Mouse (Mus musculus): ENCODE measurements around the gene Cd79a. TPM values are rescaled to one million over a fixed set of nuclear protein-coding genes. Genes with fewer than 3 reads are reported as not detected.
"Not testable (repeated sequence)": the region's sequence is repeated elsewhere in the genome, so short reads cannot be mapped to it uniquely, and the experiment has no call there.

The Cd79a gene
- polyA plus RNA-seq, 1 experiment from 2014 or later, result 0.49 TPM

DNA sequence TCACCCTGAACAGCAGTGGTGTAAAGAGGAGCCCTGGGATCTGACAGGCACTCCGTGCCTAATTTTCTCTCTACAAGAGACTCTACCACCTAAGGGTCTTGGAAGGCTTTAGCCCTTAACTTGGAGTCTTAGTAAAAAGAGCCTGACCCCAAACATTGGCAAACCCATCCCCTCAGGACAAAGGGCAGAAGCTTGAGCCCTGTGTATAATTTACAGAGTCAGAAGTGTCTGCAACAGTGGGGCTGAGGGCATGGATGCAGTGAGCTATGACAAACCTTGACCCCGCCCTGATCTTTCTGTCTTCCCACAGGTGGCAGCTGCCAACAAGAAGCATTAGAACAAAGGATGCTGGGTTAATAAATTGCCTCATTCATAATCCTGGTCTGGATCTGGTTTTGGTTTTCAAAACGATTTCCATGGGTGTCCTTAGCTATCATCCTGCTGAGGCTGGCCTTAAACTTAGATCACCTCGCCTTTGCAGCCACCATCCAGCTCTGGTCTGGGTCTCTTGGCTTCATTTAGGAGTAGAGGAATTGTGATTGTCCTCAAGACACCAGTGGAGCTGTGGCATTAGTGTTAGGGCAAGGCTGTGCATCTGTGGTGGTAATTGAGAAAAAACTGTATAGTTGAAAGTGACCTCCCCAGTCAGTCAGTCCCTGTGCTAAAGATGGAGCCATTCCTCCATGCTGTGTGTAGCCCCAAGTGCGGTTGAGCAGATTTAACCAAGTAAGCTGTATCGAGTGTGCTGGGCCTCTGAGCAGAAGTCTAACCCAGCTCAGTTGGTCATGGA is 7.6 kb upstream of the Cd79a start:
- Histone ChIP-seq H3K27ac (no peak overlapping the region), H3K9me3 (no peaks in the 10 kb centered on the region), H3K4me1 (peaks cover 23% of the 10 kb centered on the region), H3K9ac (no peak overlapping the region), H3K36me3 (replicated peaks) (peaks cover 18% of the 10 kb centered on the region), H3K27me3 (replicated peaks) (no peaks in the 10 kb centered on the region), H3K4me2 (no peak overlapping the region), H3K4me3 (no peak overlapping the region)
- 82% methylated on average over 6 of the region's 6 CpGs for WGBS
- no peak for ATAC-seq (replicated peaks)

- Histone ChIP-seq H3K9ac (no peak overlapping the region), H3K36me3 (replicated peaks) (peaks cover 18% of the 10 kb centered on the region), H3K27me3 (replicated peaks) (no peaks in the 10 kb centered on the region), H3K9me3 (no peaks in the 10 kb centered on the region), H3K4me1 (peaks cover 20% of the 10 kb centered on the region), H3K4me3 (no peak overlapping the region), H3K27ac (no peak overlapping the region), H3K4me2 (no peak overlapping the region)
- WGBS, result 29% methylated on average over 10 of the region's 10 CpGs
- ATAC-seq (replicated peaks), result peak; percentile 50
Measured at GRCm38 (mm10) chr7:24890281-24891216, 6.6 kb upstream of the Cd79a start.

DNA sequence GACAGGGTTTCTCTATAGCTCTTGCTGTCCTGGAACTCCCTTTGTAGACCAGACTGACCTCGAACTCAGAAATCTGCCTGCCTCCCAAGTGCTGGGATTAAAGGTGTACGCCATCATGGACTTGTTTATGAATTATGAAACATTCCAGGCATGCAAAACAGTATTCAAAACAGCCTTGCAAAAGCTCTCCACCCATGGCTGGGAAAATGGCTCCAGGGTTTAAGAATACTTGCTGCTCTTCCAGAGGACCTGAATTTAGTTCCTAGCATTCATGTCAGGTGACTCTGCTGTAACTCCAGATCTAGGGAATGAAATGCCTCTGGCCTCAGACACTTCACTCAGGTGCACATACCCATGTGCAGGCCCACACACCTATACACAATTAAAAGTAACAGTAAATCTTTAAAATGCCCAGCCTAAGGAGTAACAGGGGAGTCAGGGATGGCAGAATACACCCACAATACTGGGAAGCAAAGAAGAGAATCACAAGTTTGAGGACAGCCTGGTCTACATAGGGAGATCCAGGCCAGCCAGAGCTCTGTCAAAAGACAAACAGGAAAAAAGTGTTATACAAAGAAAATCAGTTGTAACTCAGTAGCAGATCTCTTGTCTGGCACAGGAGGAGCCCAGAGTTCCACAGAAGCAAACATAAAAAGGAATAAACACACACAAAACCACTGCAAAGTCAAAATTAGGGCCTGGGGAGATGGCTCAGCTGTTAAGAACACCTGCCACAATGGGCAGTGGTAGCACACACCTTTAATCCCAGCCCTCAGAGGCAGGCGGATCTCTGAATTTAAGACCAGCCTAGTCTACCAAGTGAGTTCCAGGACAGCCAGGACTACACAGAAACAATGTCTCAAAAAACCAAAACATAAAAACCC is 5.7 kb upstream of the Cd79a start:
- no peak overlapping the region for H3K9ac ChIP-seq
- H3K4me2 ChIP-seq, result no peak overlapping the region
- WGBS, result 65% methylated on average over 3 of the region's 3 CpGs
- peaks cover 10% of the 10 kb centered on the region for H3K4me1 ChIP-seq
- H3K27ac ChIP-seq, result no peak overlapping the region
- no peak overlapping the region for H3K4me3 ChIP-seq
- H3K36me3 ChIP-seq (replicated peaks), result peaks cover 18% of the 10 kb centered on the region
- no peaks in the 10 kb centered on the region for H3K27me3 ChIP-seq (replicated peaks)
- no peak for ATAC-seq (replicated peaks)
- H3K9me3 ChIP-seq, result no peaks in the 10 kb centered on the region

- Histone ChIP-seq H3K27me3 (replicated peaks) (no peaks in the 10 kb centered on the region), H3K27ac (no peak overlapping the region), H3K9me3 (no peaks in the 10 kb centered on the region), H3K9ac (no peak overlapping the region), H3K36me3 (replicated peaks) (peaks cover 14% of the 10 kb centered on the region), H3K4me2 (no peak overlapping the region), H3K4me3 (no peak overlapping the region), H3K4me1 (peaks cover 4% of the 10 kb centered on the region; the same call in 1 of the 2 replicates)
- 68% methylated on average over 2 of the region's 2 CpGs for WGBS
- no peak for ATAC-seq (replicated peaks)
Measured at GRCm38 (mm10) chr7:24892125-24892583, 5.0 kb upstream of the Cd79a start.

DNA sequence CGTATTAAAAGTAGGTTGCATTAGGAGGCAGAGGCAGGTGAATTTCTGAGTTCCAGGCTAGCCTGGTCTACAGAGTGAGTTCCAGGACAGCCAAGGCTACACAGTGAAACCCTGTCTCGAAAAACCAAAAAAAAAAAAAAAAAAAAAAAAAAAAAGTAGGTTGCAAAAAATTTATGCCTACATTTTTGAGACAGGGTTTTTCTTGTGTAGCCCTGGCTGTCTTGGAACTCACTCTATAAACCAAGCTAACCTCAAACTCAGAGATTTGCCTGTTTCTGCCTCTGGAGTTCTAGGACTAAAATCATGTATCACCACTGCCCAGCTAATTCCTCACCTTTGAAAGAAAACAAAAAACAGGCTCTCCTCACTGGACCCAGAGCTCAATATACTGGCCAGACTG is 1.4 kb upstream of the Cd79a start:
- H3K4me1 ChIP-seq, result not testable (repeated sequence)
- WGBS, result 93% methylated on average over 2 of the region's 2 CpGs

DNA sequence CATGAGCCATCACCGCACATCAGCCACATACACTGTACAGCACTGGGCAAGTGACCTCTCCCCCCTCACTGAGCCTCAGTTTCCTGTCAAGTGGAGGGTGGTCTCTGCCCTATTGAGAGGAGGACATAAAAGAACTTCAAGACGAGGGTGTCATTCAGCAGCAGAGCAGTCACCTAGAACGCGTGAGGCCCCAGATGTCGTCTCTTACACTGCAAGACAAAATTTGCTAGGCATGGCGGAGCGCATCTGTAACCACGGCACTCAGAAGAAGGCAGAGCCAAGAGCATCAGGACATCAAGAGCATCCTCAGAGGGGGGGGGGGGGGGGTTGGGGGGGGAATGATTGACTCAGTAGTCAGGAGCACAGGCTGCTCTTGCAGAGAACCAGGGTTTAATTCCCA is 912 bp upstream of the Cd79a start:
- WGBS, result 72% methylated on average over 8 of the region's 8 CpGs
- ATAC-seq (replicated peaks), result no peak
- H3K36me3 ChIP-seq (replicated peaks), result no peaks in the 10 kb centered on the region
- H3K4me1 ChIP-seq, result no peaks in the 10 kb centered on the region
- H3K27ac ChIP-seq, result no peak overlapping the region
- no peak overlapping the region for H3K4me2 ChIP-seq
- no peaks in the 10 kb centered on the region for H3K27me3 ChIP-seq (replicated peaks)
- no peaks in the 10 kb centered on the region for H3K9me3 ChIP-seq
- H3K4me3 ChIP-seq, result no peak overlapping the region
- no peak overlapping the region for H3K9ac ChIP-seq

More for the DNA sequence above, 1.4 kb upstream of the Cd79a start:
- H3K4me2 ChIP-seq; H3K36me3 ChIP-seq (replicated peaks); H3K27me3 ChIP-seq (replicated peaks); H3K9me3 ChIP-seq; H3K4me3 ChIP-seq; H3K27ac ChIP-seq; ATAC-seq (replicated peaks); H3K9ac ChIP-seq: not testable (repeated sequence)

GRCm38 (mm10) chr7:24897959-24898358 is 778 bp downstream of the Cd79a start:
- ATAC-seq (replicated peaks), result no peak

DNA sequence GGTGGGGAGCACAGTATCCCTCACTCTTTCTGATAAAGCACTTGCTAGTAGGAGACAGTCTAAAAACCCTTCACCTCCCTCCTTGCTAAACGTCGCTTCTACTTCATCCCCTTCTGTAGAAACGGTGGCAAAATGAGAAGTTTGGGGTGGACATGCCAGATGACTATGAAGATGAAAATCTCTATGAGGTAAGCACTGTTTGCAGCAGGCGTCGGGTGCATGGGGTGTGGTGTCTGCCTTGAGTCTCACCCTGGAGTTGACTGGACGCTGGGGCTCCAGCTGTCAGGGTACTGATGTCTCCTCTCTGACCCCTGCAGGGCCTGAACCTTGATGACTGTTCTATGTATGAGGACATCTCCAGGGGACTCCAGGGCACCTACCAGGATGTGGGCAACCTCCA is 3.9 kb downstream of the Cd79a start:
- peaks cover 26% of the 10 kb centered on the region for H3K4me1 ChIP-seq
- 75% methylated on average over 6 of the region's 6 CpGs for WGBS
- H3K27ac ChIP-seq, result no peak overlapping the region
- no peaks in the 10 kb centered on the region for H3K27me3 ChIP-seq (replicated peaks)
- no peaks in the 10 kb centered on the region for H3K36me3 ChIP-seq (replicated peaks)
- no peak for ATAC-seq (replicated peaks)
- H3K4me3 ChIP-seq, result no peak overlapping the region
- H3K9ac ChIP-seq, result no peak overlapping the region
- no peaks in the 10 kb centered on the region for H3K9me3 ChIP-seq
- H3K4me2 ChIP-seq, result no peak overlapping the region

More at GRCm38 (mm10) chr7:24897959-24898358, 778 bp downstream of the Cd79a start:
- WGBS, result 71% methylated on average over 5 of the region's 5 CpGs
- H3K4me3 ChIP-seq, result no peak overlapping the region
- H3K9me3 ChIP-seq, result no peaks in the 10 kb centered on the region
- no peaks in the 10 kb centered on the region for H3K27me3 ChIP-seq (replicated peaks)
- no peak overlapping the region for H3K4me2 ChIP-seq
- H3K27ac ChIP-seq, result no peak overlapping the region
- H3K36me3 ChIP-seq (replicated peaks), result no peaks in the 10 kb centered on the region
- H3K4me1 ChIP-seq, result peaks cover 1% of the 10 kb centered on the region; the same call in 1 of the 2 replicates
- H3K9ac ChIP-seq, result no peak overlapping the region

DNA sequence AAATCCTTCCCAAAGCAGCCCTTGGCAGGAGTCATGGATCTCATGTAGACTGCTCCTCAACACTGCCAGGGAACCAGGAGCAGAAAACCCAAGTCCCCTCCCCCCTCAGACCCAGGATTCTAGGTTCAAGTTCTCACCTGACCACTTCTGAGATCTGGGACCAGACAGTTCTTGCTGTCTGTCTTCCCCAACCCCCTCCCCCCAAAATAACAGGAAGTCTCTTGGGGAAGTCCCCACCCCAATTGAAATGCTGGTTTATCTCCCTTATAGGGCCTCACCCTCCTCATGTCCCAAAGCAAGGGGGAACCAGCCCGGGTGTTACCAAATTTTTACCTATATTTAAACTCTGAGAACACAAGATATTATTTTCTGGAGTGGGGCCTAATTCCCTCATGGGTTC is 4.7 kb downstream of the Cd79a start:
- ATAC-seq (replicated peaks), result no peak
- no peak overlapping the region for H3K4me3 ChIP-seq
- no peak overlapping the region for H3K27ac ChIP-seq
- no peaks in the 10 kb centered on the region for H3K9me3 ChIP-seq
- H3K9ac ChIP-seq, result no peak overlapping the region
- no peaks in the 10 kb centered on the region for H3K36me3 ChIP-seq (replicated peaks)
- H3K4me1 ChIP-seq, result peaks cover 31% of the 10 kb centered on the region
- H3K27me3 ChIP-seq (replicated peaks), result no peaks in the 10 kb centered on the region
- H3K4me2 ChIP-seq, result no peak overlapping the region
- 83% methylated on average over 1 of the region's 1 CpGs for WGBS

DNA sequence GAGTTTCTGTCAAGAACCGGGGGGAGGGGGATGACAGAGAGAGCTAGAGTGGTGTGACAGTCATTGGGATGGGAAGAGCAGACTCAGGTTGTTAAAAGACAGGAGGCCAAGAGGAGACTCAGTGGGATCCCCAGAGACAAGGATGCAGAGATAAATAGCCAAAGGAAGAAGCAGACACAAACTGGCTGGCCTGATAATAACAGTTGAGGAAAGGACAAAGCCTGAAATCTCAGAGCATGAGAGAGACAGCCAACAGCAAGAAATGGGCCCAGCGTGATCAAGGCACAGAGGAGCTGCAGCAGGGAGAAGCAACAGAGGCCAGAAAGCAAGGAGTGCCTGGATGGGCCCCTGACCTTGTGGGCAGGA is 5.1 kb downstream of the Cd79a start:
- H3K36me3 ChIP-seq (replicated peaks), result no peaks in the 10 kb centered on the region
- no peak overlapping the region for H3K9ac ChIP-seq
- no peaks in the 10 kb centered on the region for H3K27me3 ChIP-seq (replicated peaks)
- 46% methylated on average over 2 of the region's 2 CpGs for WGBS
- H3K4me2 ChIP-seq, result no peak overlapping the region
- no peaks in the 10 kb centered on the region for H3K9me3 ChIP-seq
- peak overlapping the region; percentile 68; the same call in 1 of the 2 replicates for H3K4me3 ChIP-seq
- peaks cover 35% of the 10 kb centered on the region for H3K4me1 ChIP-seq
- ATAC-seq (replicated peaks), result no peak
- peak overlapping the region; percentile 27; the same call in 1 of the 2 replicates for H3K27ac ChIP-seq

GRCm38 (mm10) chr7:24902630-24903443 is 5.7 kb downstream of the Cd79a start, which contains the start of gene Arhgef1:
Gene Arhgef1 (plus strand): TSS chr7:24902912.
- no peaks in the 10 kb centered on the region for H3K9me3 ChIP-seq
- peak within 1 kb of the TSS; percentile 79 for H3K4me2 ChIP-seq
- H3K4me3 ChIP-seq, result peak within 1 kb of the TSS; percentile 68
- peak within 1 kb of the TSS; percentile 71 for H3K9ac ChIP-seq
- WGBS, result 8% methylated on average over 46 of the region's 68 CpGs
- H3K27ac ChIP-seq, result peak within 1 kb of the TSS; percentile 89
- no peak for ATAC-seq (replicated peaks)
- H3K4me1 ChIP-seq, result peaks cover 38% of the 10 kb centered on the region
- no peaks in the 10 kb centered on the region for H3K36me3 ChIP-seq (replicated peaks)
- no peaks in the 10 kb centered on the region for H3K27me3 ChIP-seq (replicated peaks)
